In genomic region chr11:115604304-115604696, GRCm38 (mm10) we compare ENCODE assay signal across 8 mouse cellular contexts. TPM values are rescaled to one million over a fixed set of nuclear protein-coding genes. Genes with fewer than 3 reads are reported as not detected.
A peak's percentile ranks its signal among the peaks of the same experiment; 100 is the strongest.
DNase-seq lines count a peak whose midpoint lies in the region; ATAC-seq lines count a peak whose summit lies in the region.

No protein-coding gene starts in this region.

- H3K9ac ChIP-seq in neural tube, embryonic 11.5 days (ENCODE audit: low read length) = peak overlapping the region; percentile 95
- H3K9ac ChIP-seq in intestine, embryonic 16.5 days (ENCODE audit: low read depth, low read length) = peak overlapping the region; percentile 99

- peak overlapping the region; percentile 83 for H3K27ac ChIP-seq in neural tube, embryonic 11.5 days (ENCODE audit: low read depth, low read length)
- H3K27ac ChIP-seq in intestine, embryonic 16.5 days (ENCODE audit: low read length) = peak overlapping the region; percentile 93

- H3K36me3 ChIP-seq in neural tube, embryonic 11.5 days (ENCODE audit: control insufficient read depth, insufficient read depth, low read length) = peaks cover 15% of the 10 kb centered on the region
- peaks cover 16% of the 10 kb centered on the region for H3K36me3 ChIP-seq in intestine, embryonic 16.5 days (ENCODE audit: control insufficient read depth, insufficient read depth, low read length)

- WGBS in neural tube, embryonic 11.5 days = under 1% methylated on average over 26 of the region's 26 CpGs
- under 1% methylated on average over 26 of the region's 26 CpGs for whole genome bisulfite sequencing in intestine, embryonic 16.5 days

- peak overlapping the region; percentile 98 for H3K4me3 ChIP-seq in neural tube, embryonic 11.5 days (ENCODE audit: low read depth, low read length)
- H3K4me3 ChIP-seq in intestine, embryonic 16.5 days (ENCODE audit: low read length) = peak overlapping the region; percentile 97

- H3K4me2 ChIP-seq in neural tube, embryonic 11.5 days (ENCODE audit: low read depth) = peak overlapping the region; percentile 83
- peak overlapping the region; percentile 86 for H3K4me2 ChIP-seq in intestine, embryonic 16.5 days (ENCODE audit: low read depth, low read length)

- no peaks in the 10 kb centered on the region for H3K27me3 ChIP-seq in neural tube, embryonic 11.5 days (ENCODE audit: control insufficient read depth, insufficient read depth, low read length)
- H3K27me3 ChIP-seq in intestine, embryonic 16.5 days (replicated peaks; ENCODE audit: control insufficient read depth, insufficient read depth, low read length) = no peaks in the 10 kb centered on the region

- H3K9me3 ChIP-seq in neural tube, embryonic 11.5 days (ENCODE audit: control insufficient read depth, low read length) = no peaks in the 10 kb centered on the region
- no peaks in the 10 kb centered on the region for H3K9me3 ChIP-seq in intestine, embryonic 16.5 days (ENCODE audit: control insufficient read depth, low read length)

- no peak for DNase-seq in cerebellum, postnatal 14 days
- peak; percentile 33 for DNase-seq in neural tube, embryonic 11.5 days (ENCODE audit: low spot score)
- no peak for DNase-seq in neural tube, embryonic 10.5 days (ENCODE audit: extremely low spot score, low spot score)
- DNase-seq in urinary bladder, adult 18-20 months (ENCODE audit: low spot score in 2 of 2) = no peak
- no peak for DNase-seq in right cerebral cortex, postnatal 36 days (ENCODE audit: low spot score in 2 of 2)

- H3K4me1 ChIP-seq in neural tube, embryonic 11.5 days (ENCODE audit: control insufficient read depth, insufficient read depth, low read length) = peaks cover 16% of the 10 kb centered on the region
- peaks cover 18% of the 10 kb centered on the region for H3K4me1 ChIP-seq in intestine, embryonic 16.5 days (ENCODE audit: control insufficient read depth, insufficient read depth, low read length)

- peak; percentile 3; the same call in 1 of the 2 replicates for ATAC-seq in cerebellum, adult (ENCODE audit: insufficient number of reproducible peaks, low FRiP score, low TSS enrichment)
- ATAC-seq in neural tube, embryonic 11.5 days (ENCODE audit: insufficient read depth, low FRiP score, low TSS enrichment) = peak; percentile 42; the same call in 1 of the 2 replicates
- peak; percentile 32 for ATAC-seq in intestine, embryonic 16.5 days
- ATAC-seq in monocyte, adult 5-6 weeks (replicated peaks; ENCODE audit: insufficient number of reproducible peaks, low FRiP score, low TSS enrichment, poor library complexity, severe bottlenecking) = 0 out of 2 replicates have a peak, but pooled peaks have one; percentile 6

RNA-seq across cellular contexts. Expression of gene Gga3, which starts 0.4 kb away (rescaled TPM):
- 31.4 and 31.7 TPM in 2 replicates for polyA plus RNA-seq in neural tube, embryonic 11.5 days (2014; fragmentation: Nextera tagmentation; extraction: Ambion mirVana)
- 16.8 and 18.8 TPM in 2 replicates for polyA plus RNA-seq in intestine, embryonic 16.5 days (2015; fragmentation: Nextera tagmentation; extraction: Ambion mirVana)
- 32.1 to 47.8 TPM (median 37.8 TPM) in 3 replicates for total RNA-seq in monocyte, adult 5-6 weeks (2017)

RNA-seq across cellular contexts. Expression of gene Mrps7, which starts 0.6 kb away (rescaled TPM):
- polyA plus RNA-seq in neural tube, embryonic 11.5 days (2014; fragmentation: Nextera tagmentation; extraction: Ambion mirVana) = 95.5 and 97.9 TPM in 2 replicates
- polyA plus RNA-seq in intestine, embryonic 16.5 days (2015; fragmentation: Nextera tagmentation; extraction: Ambion mirVana) = 90.0 and 103 TPM in 2 replicates
- total RNA-seq in monocyte, adult 5-6 weeks (2017) = 20.4 to 30.1 TPM (median 20.7 TPM) in 3 replicates

RNA-seq across cellular contexts. Expression of gene Mif4gd, which starts 8.5 kb away (rescaled TPM):
- 17.1 and 17.7 TPM in 2 replicates for polyA plus RNA-seq in neural tube, embryonic 11.5 days (2014; fragmentation: Nextera tagmentation; extraction: Ambion mirVana)
- 33.5 and 34.5 TPM in 2 replicates for polyA plus RNA-seq in intestine, embryonic 16.5 days (2015; fragmentation: Nextera tagmentation; extraction: Ambion mirVana)
- total RNA-seq in monocyte, adult 5-6 weeks (2017) = 37.5 to 42.1 TPM (median 41.2 TPM) in 3 replicates

RNA-seq across cellular contexts. Expression of gene Slc25a19, which starts 23.8 kb away (rescaled TPM):
- polyA plus RNA-seq in neural tube, embryonic 11.5 days (2014; fragmentation: Nextera tagmentation; extraction: Ambion mirVana) = 23.0 and 25.4 TPM in 2 replicates
- polyA plus RNA-seq in intestine, embryonic 16.5 days (2015; fragmentation: Nextera tagmentation; extraction: Ambion mirVana) = 30.3 and 31.3 TPM in 2 replicates
- total RNA-seq in monocyte, adult 5-6 weeks (2017) = 14.2 to 23.5 TPM (median 15.3 TPM) in 3 replicates

RNA-seq across cellular contexts. Expression of gene Nup85, which starts 40.1 kb away (rescaled TPM):
- polyA plus RNA-seq in neural tube, embryonic 11.5 days (2014; fragmentation: Nextera tagmentation; extraction: Ambion mirVana) = 174 and 187 TPM in 2 replicates
- polyA plus RNA-seq in intestine, embryonic 16.5 days (2015; fragmentation: Nextera tagmentation; extraction: Ambion mirVana) = 115 and 134 TPM in 2 replicates
- 44.3 to 90.7 TPM (median 75.8 TPM) in 3 replicates for total RNA-seq in monocyte, adult 5-6 weeks (2017)
